ENCODE assay signal across 15 mouse cellular contexts in genomic region chr1:194687746-194688145, GRCm38 (mm10).
A peak's percentile ranks its signal among the peaks of the same experiment; 100 is the strongest.
DNase-seq lines count a peak whose midpoint lies in the region; ATAC-seq lines count a peak whose summit lies in the region.
"Had no signal": no experiment of that assay in that cellular context is flagged by ENCODE, and none has a peak within 500 bp of the region (broad histone marks: within the 10 kb centered on the region; RNA-seq: fewer than 3 reads in every experiment).

No protein-coding gene starts in this region.

- H3K27ac ChIP-seq in embryonic facial prominence, embryonic 10.5 days (replicated peaks): peak overlapping the region; percentile 24; the same call in 1 of the 2 replicates
- H3K27ac ChIP-seq in heart, embryonic 16.5 days (ENCODE audit: low read length): peak overlapping the region; percentile 73
- H3K27ac ChIP-seq: hindbrain, embryonic 14.5 days; midbrain, embryonic 15.5 days; neural tube, embryonic 12.5 days had no signal

- no peaks in the 10 kb centered on the region for H3K9me3 ChIP-seq in embryonic facial prominence, embryonic 10.5 days
- no peaks in the 10 kb centered on the region for H3K9me3 ChIP-seq in heart, embryonic 16.5 days (replicated peaks; ENCODE audit: control insufficient read depth, low read length)
- H3K9me3 ChIP-seq: midbrain, embryonic 15.5 days; neural tube, embryonic 12.5 days had no signal

- no peak overlapping the region for H3K4me2 ChIP-seq in heart, embryonic 16.5 days (ENCODE audit: low read depth, low read length)
- H3K4me2 ChIP-seq: hindbrain, embryonic 14.5 days; midbrain, embryonic 15.5 days; neural tube, embryonic 12.5 days had no signal

- H3K4me1 ChIP-seq in embryonic facial prominence, embryonic 10.5 days: peaks cover 24% of the 10 kb centered on the region
- peaks cover 30% of the 10 kb centered on the region for H3K4me1 ChIP-seq in heart, embryonic 16.5 days (ENCODE audit: control insufficient read depth, insufficient read depth, low read length)

- peak; percentile 81 for ATAC-seq in heart, embryonic 16.5 days (replicated peaks; ENCODE audit: extremely low read depth, insufficient read depth, low FRiP score)
- ATAC-seq: CD4-positive, CD25-positive, alpha-beta regulatory T cell, adult 4 months; liver, postnatal 0 days; midbrain, embryonic 15.5 days had no signal

- no peaks in the 10 kb centered on the region for H3K27me3 ChIP-seq in embryonic facial prominence, embryonic 10.5 days (replicated peaks; ENCODE audit: low read depth, poor library complexity, severe bottlenecking)
- no peaks in the 10 kb centered on the region for H3K27me3 ChIP-seq in heart, embryonic 16.5 days (ENCODE audit: control insufficient read depth, insufficient read depth, low read length)
- H3K27me3 ChIP-seq: midbrain, embryonic 15.5 days; neural tube, embryonic 12.5 days had no signal

- no peaks in the 10 kb centered on the region; the same call in 1 of the 2 replicates for H3K36me3 ChIP-seq in embryonic facial prominence, embryonic 10.5 days (replicated peaks)
- no peaks in the 10 kb centered on the region for H3K36me3 ChIP-seq in heart, embryonic 16.5 days (ENCODE audit: control insufficient read depth, insufficient read depth)
- H3K36me3 ChIP-seq: midbrain, embryonic 15.5 days; neural tube, embryonic 12.5 days had no signal

- peak; percentile 56 to 74 for DNase-seq in heart, adult 18-20 months
- no peak for DNase-seq in heart, postnatal 14 days
- peak; percentile 50 for DNase-seq in NIH3T3 (ENCODE audit: low read depth)
- no peak for DNase-seq in embryonic facial prominence, embryonic 10.5 days (ENCODE audit: low spot score)
- DNase-seq in gastrocnemius, adult 18-20 months (ENCODE audit: low spot score): no peak
- no peak for DNase-seq in kidney, postnatal 10 days
- no peak for DNase-seq in ovary, postnatal 36 days (ENCODE audit: low spot score)
- DNase-seq: layer of hippocampus, adult 9-11 months; liver, postnatal 0 days; thymus, postnatal 25 days had no signal

- 64% methylated on average over 1 of the region's 1 CpGs for WGBS in embryonic facial prominence, embryonic 10.5 days
- WGBS in heart, embryonic 16.5 days: 12% methylated on average over 1 of the region's 1 CpGs

- intact Hi-C loops in heart, postnatal 14 days (cut with DNase I): no loop called here

- H3K9ac ChIP-seq in heart, embryonic 16.5 days (ENCODE audit: low read length): no peak overlapping the region; the same call in 1 of the 2 replicates
- H3K9ac ChIP-seq: hindbrain, embryonic 14.5 days; liver, postnatal 0 days; midbrain, embryonic 15.5 days; neural tube, embryonic 12.5 days had no signal

- no peak overlapping the region for H3K4me3 ChIP-seq in embryonic facial prominence, embryonic 10.5 days
- no peak overlapping the region for H3K4me3 ChIP-seq in heart, embryonic 16.5 days (ENCODE audit: low read length)
- H3K4me3 ChIP-seq: midbrain, embryonic 15.5 days; neural tube, embryonic 12.5 days had no signal

Comparison
In these comparisons a context has a peak if more than half of its experiments do, and no peak if none do; other contexts are left out.
1. DNase-seq: peak in heart, adult 18-20 months (2 of 2) and NIH3T3 (single experiment); none in heart, postnatal 14 days (0 of 2), embryonic facial prominence, embryonic 10.5 days (single experiment), gastrocnemius, adult 18-20 months (single experiment), kidney, postnatal 10 days (single experiment) and ovary, postnatal 36 days (single experiment).